Mouse (Mus musculus) megakaryocyte progenitor cell, adult 5-6 weeks (primary cell): ENCODE measurements around the gene Vmn1r194. TPM values are rescaled to one million over a fixed set of nuclear protein-coding genes. Genes with fewer than 3 reads are reported as not detected.
"Not testable (repeated sequence)": the region's sequence is repeated elsewhere in the genome, so short reads cannot be mapped to it uniquely, and the experiment has no call there.

Experiments used
- ATAC-seq: replicated peaks from 2 replicates; pipeline ENCODE4 v1.8.0; 2016; ENCODE audit warnings: mild to moderate bottlenecking, moderate TSS enrichment, inconsistent platforms; ENCODE audit not compliant: poor library complexity
- total RNA-seq, 2 experiments: library from RNA; stranded (forward) in 1 of 2; stranded (reverse) in 1 of 2; fragments of 157-497, 149-512 nt in 1 of 2; fragments of 200-1000 nt in 1 of 2; gene quantifications; 2 replicates each; pipeline versions ENCODE4 v1.2.3 to v1.2.4; 2015 to 2017

The Vmn1r194 gene
- not detected in 2 replicates for total RNA-seq (2015)
- not detected in 2 replicates for total RNA-seq (2017)

- ATAC-seq: no peak
Observed at GRCm38 (mm10) chr13:22243915-22244314, at the start of gene Vmn1r194. Gene Vmn1r194, plus strand, starts transcription at chr13:22244215.

- ATAC-seq: not testable (repeated sequence)
Observed at GRCm38 (mm10) chr13:22223060-22223459, 21.0 kb upstream of the Vmn1r194 start, which contains the start of gene Vmn1r193. Gene Vmn1r193, minus strand, starts transcription at chr13:22223160.

- not testable (repeated sequence) for ATAC-seq
Observed at GRCm38 (mm10) chr13:22270222-22270621, 26.2 kb downstream of the Vmn1r194 start, which contains the start of gene Vmn1r195. Gene Vmn1r195, plus strand, starts transcription at chr13:22270522.

GRCm38 (mm10) chr13:22271721-22272120 lies 27.7 kb downstream of the Vmn1r194 start:
- ATAC-seq: no peak

GRCm38 (mm10) chr13:22284578-22284977 lies 40.6 kb downstream of the Vmn1r194 start:
- no peak for ATAC-seq

GRCm38 (mm10) chr13:22289620-22290019 lies 45.6 kb downstream of the Vmn1r194 start, which contains the start of gene Vmn1r196:
Gene Vmn1r196, plus strand, starts transcription at chr13:22289920.
- ATAC-seq: no peak

Other genes with a start within 250 kb of the Vmn1r194 start
- gene Prss16, start 234.5 kb upstream of the Vmn1r194 start, total RNA-seq (2015): 17.0 and 19.9 TPM in 2 replicates
- gene Prss16, start 234.5 kb upstream of the Vmn1r194 start, total RNA-seq (2017): 11.4 and 12.2 TPM in 2 replicates
- 1.9 and 2.2 TPM in 2 replicates for gene Hist1h2ah, start 208.6 kb upstream of the Vmn1r194 start, total RNA-seq (2015)
- 923 and 1,838 TPM in 2 replicates for gene Hist1h2ah, start 208.6 kb upstream of the Vmn1r194 start, total RNA-seq (2017)
- 65.4 and 83.1 TPM in 2 replicates for gene Hist1h2bk, start 208.3 kb upstream of the Vmn1r194 start, total RNA-seq (2015)
- 1,827 and 2,239 TPM in 2 replicates for gene Hist1h2bk, start 208.3 kb upstream of the Vmn1r194 start, total RNA-seq (2017)
- 38.4 and 42.3 TPM in 2 replicates for gene Hist1h4i, start 202.9 kb upstream of the Vmn1r194 start, total RNA-seq (2015)
- gene Hist1h4i, start 202.9 kb upstream of the Vmn1r194 start, total RNA-seq (2017): 83.0 and 89.0 TPM in 2 replicates
- 21.6 and 36.7 TPM in 2 replicates for gene Hist1h2ag, start 201.3 kb upstream of the Vmn1r194 start, total RNA-seq (2015)
- 1,156 and 1,370 TPM in 2 replicates for gene Hist1h2ag, start 201.3 kb upstream of the Vmn1r194 start, total RNA-seq (2017)
- gene Hist1h2bj, start 201.0 kb upstream of the Vmn1r194 start, total RNA-seq (2015): 66.7 and 68.0 TPM in 2 replicates
- gene Hist1h2bj, start 201.0 kb upstream of the Vmn1r194 start, total RNA-seq (2017): 642 and 843 TPM in 2 replicates
- gene Vmn1r188, start 159.8 kb upstream of the Vmn1r194 start, total RNA-seq (2015): not detected in 2 replicates
- not detected in 2 replicates for gene Vmn1r188, start 159.8 kb upstream of the Vmn1r194 start, total RNA-seq (2017)
- gene Vmn1r189, start 138.4 kb upstream of the Vmn1r194 start, total RNA-seq (2015): not detected in 2 replicates
- gene Vmn1r189, start 138.4 kb upstream of the Vmn1r194 start, total RNA-seq (2017): not detected in 2 replicates
- not detected in 2 replicates for gene Vmn1r191, start 60.2 kb upstream of the Vmn1r194 start, total RNA-seq (2015)
- not detected in 2 replicates for gene Vmn1r191, start 60.2 kb upstream of the Vmn1r194 start, total RNA-seq (2017)
- gene Vmn1r192, start 53.1 kb upstream of the Vmn1r194 start, total RNA-seq (2015): not detected in 2 replicates
- not detected in 2 replicates for gene Vmn1r192, start 53.1 kb upstream of the Vmn1r194 start, total RNA-seq (2017)
- not detected in 2 replicates for gene Vmn1r193, start 21.1 kb upstream of the Vmn1r194 start, total RNA-seq (2015)
- not detected in 2 replicates for gene Vmn1r193, start 21.1 kb upstream of the Vmn1r194 start, total RNA-seq (2017)
- not detected in 2 replicates for gene Vmn1r195, start 26.3 kb downstream of the Vmn1r194 start, total RNA-seq (2015)
- gene Vmn1r195, start 26.3 kb downstream of the Vmn1r194 start, total RNA-seq (2017): not detected in 2 replicates
- gene Vmn1r196, start 45.7 kb downstream of the Vmn1r194 start, total RNA-seq (2015): not detected in 2 replicates
- gene Vmn1r196, start 45.7 kb downstream of the Vmn1r194 start, total RNA-seq (2017): not detected in 2 replicates
- gene Vmn1r197, start 80.4 kb downstream of the Vmn1r194 start, total RNA-seq (2015): not detected in 2 replicates
- gene Vmn1r197, start 80.4 kb downstream of the Vmn1r194 start, total RNA-seq (2017): not detected in 2 replicates
- not detected in 2 replicates for gene Vmn1r198, start 106.1 kb downstream of the Vmn1r194 start, total RNA-seq (2015)
- not detected in 2 replicates for gene Vmn1r198, start 106.1 kb downstream of the Vmn1r194 start, total RNA-seq (2017)
- not detected in 2 replicates for gene Vmn1r199, start 135.6 kb downstream of the Vmn1r194 start, total RNA-seq (2015)
- not detected in 2 replicates for gene Vmn1r199, start 135.6 kb downstream of the Vmn1r194 start, total RNA-seq (2017)
- gene Vmn1r200, start 146.2 kb downstream of the Vmn1r194 start, total RNA-seq (2015): not detected in 2 replicates
- not detected in 2 replicates for gene Vmn1r200, start 146.2 kb downstream of the Vmn1r194 start, total RNA-seq (2017)
- gene Vmn1r201, start 227.7 kb downstream of the Vmn1r194 start, total RNA-seq (2015): not detected in 2 replicates
- not detected in 2 replicates for gene Vmn1r201, start 227.7 kb downstream of the Vmn1r194 start, total RNA-seq (2017)